Mouse (Mus musculus) spleen, adult 2 months (tissue): ENCODE results near the gene Mx1. TPM values are rescaled to one million over a fixed set of nuclear protein-coding genes. Genes with fewer than 3 reads are reported as not detected.

Source experiments
- DNase-seq, 2 experiments: peaks; one replicate each; pipeline versions ENCODE4 v3.0.0 to v3.0.0-alpha.2; 2012 to 2021; ENCODE audit warnings: low spot score in 2 of 2, low read depth in 1 of 2
- H3K27ac ChIP-seq: fragments of 200-500 bp; 2 replicates; pipeline ENCODE4 v1.5.1; 2012; ENCODE audit warnings: low read length, inconsistent platforms; ENCODE audit not compliant: insufficient read depth
- H3K27me3 ChIP-seq: fragments of 200-500 bp; 2 replicates; pipeline ENCODE4 v1.6.1; 2012; ENCODE audit warnings: mild to moderate bottlenecking, moderate library complexity, low read length, inconsistent platforms; ENCODE audit not compliant: control insufficient read depth, insufficient read depth
- H3K36me3 ChIP-seq: fragments of 200-500 bp; 2 replicates; pipeline ENCODE4 v1.6.1; 2012; ENCODE audit warnings: mild to moderate bottlenecking, low read length, inconsistent platforms; ENCODE audit not compliant: control insufficient read depth, insufficient read depth
- H3K4me1 ChIP-seq: fragments of 200-500 bp; 2 replicates; pipeline ENCODE4 v1.6.1; 2011; ENCODE audit warnings: inconsistent platforms; ENCODE audit not compliant: control insufficient read depth, insufficient read depth, insufficient read length
- H3K4me3 ChIP-seq: fragments of 200-500 bp; 2 replicates; pipeline ENCODE4 v1.5.1; 2011; ENCODE audit warnings: mild to moderate bottlenecking, inconsistent platforms; ENCODE audit not compliant: insufficient read depth, insufficient read length; ENCODE audit errors: extremely low read depth
- CTCF ChIP-seq: fragments of 200-500 bp; IDR thresholded peaks from 2 replicates; pipeline ENCODE4 v1.5.1; 2011; ENCODE audit warnings: mild to moderate bottlenecking, inconsistent platforms; ENCODE audit not compliant: insufficient read depth, insufficient read length, insufficient replicate concordance; ENCODE audit errors: extremely low read depth
- POLR2A ChIP-seq: fragments of 200-500 bp; IDR thresholded peaks from 2 replicates; pipeline ENCODE4 v1.6.1; 2011; ENCODE audit warnings: low read depth, low read length, inconsistent platforms
- WGBS: fragments of 180-500 bp; shearing (Covaris S2); methylation state at CpG from one replicate; pipeline ENCODE4 v1.1.7; 2018; 5-methylcytosine and 5-hydroxymethylcytosine counted together
- polyA plus RNA-seq: library from polyadenylated mRNA; depleted of rRNA; stranded (reverse); fragments of >200 nt; gene quantifications from 2 replicates; pipeline ENCODE4 v1.2.3, GENCODE M21; 2012

Mx1 gene
- polyA plus RNA-seq, 1 experiment: 4.2 TPM

- no peak for DNase-seq
- no peaks in the 10 kb centered on the region for H3K27me3 ChIP-seq
- WGBS: 76% methylated on average over 1 of the region's 1 CpGs
- H3K4me3 ChIP-seq: no peak overlapping the region
- peaks cover 3% of the 10 kb centered on the region; the same call in 1 of the 2 replicates for H3K4me1 ChIP-seq
- TF ChIP-seq CTCF: no peak
- TF ChIP-seq POLR2A: no peak
- H3K36me3 ChIP-seq: no peaks in the 10 kb centered on the region
- no peak overlapping the region for H3K27ac ChIP-seq
These were observed 13.8 kb upstream of the Mx1 start for GRCm38 (mm10) chr16:97476524-97476923.

- WGBS: 83% methylated on average over 3 of the region's 3 CpGs
- Histone ChIP-seq H3K27me3 (no peaks in the 10 kb centered on the region), H3K4me1 (peaks cover 3% of the 10 kb centered on the region; the same call in 1 of the 2 replicates), H3K27ac (no peak overlapping the region), H3K36me3 (no peaks in the 10 kb centered on the region), H3K4me3 (no peak overlapping the region)
- DNase-seq: no peak
- no peak for TF ChIP-seq POLR2A
- no peak for TF ChIP-seq CTCF
These were observed 12.9 kb upstream of the Mx1 start for GRCm38 (mm10) chr16:97475581-97475980.

GRCm38 (mm10) chr16:97474671-97475070 lies 12.0 kb upstream of the Mx1 start:
- no peak for TF ChIP-seq POLR2A
- TF ChIP-seq CTCF: no peak
- Histone ChIP-seq H3K4me1 (peaks cover 3% of the 10 kb centered on the region; the same call in 1 of the 2 replicates), H3K27ac (no peak overlapping the region), H3K36me3 (no peaks in the 10 kb centered on the region), H3K27me3 (no peaks in the 10 kb centered on the region), H3K4me3 (no peak overlapping the region)
- 82% methylated on average over 2 of the region's 2 CpGs for WGBS
- DNase-seq: no peak

- 54% methylated on average over 4 of the region's 4 CpGs for WGBS
- DNase-seq: no peak
- Histone ChIP-seq H3K36me3 (no peaks in the 10 kb centered on the region), H3K27ac (no peak overlapping the region), H3K4me1 (peaks cover 7% of the 10 kb centered on the region; the same call in 1 of the 2 replicates), H3K27me3 (no peaks in the 10 kb centered on the region), H3K4me3 (no peak overlapping the region)
- TF ChIP-seq CTCF (no peak), POLR2A (no peak)
These were observed 5.5 kb upstream of the Mx1 start for GRCm38 (mm10) chr16:97467993-97468791.

- Histone ChIP-seq H3K36me3 (no peaks in the 10 kb centered on the region), H3K4me1 (peaks cover 11% of the 10 kb centered on the region; the same call in 1 of the 2 replicates), H3K27me3 (no peaks in the 10 kb centered on the region), H3K4me3 (no peak overlapping the region), H3K27ac (no peak overlapping the region)
- WGBS: 84% methylated on average over 3 of the region's 3 CpGs
- no peak for DNase-seq
- TF ChIP-seq CTCF: no peak
- TF ChIP-seq POLR2A: no peak
These were observed 4.8 kb upstream of the Mx1 start for GRCm38 (mm10) chr16:97467472-97467871.

- Histone ChIP-seq H3K27me3 (no peaks in the 10 kb centered on the region), H3K4me3 (no peak overlapping the region), H3K27ac (no peak overlapping the region), H3K36me3 (no peaks in the 10 kb centered on the region), H3K4me1 (peaks cover 19% of the 10 kb centered on the region; the same call in 1 of the 2 replicates)
- TF ChIP-seq CTCF: peak; percentile 10; the same call in 1 of the 2 replicates
- TF ChIP-seq POLR2A: no peak
- DNase-seq: no peak
- WGBS: 57% methylated on average over 4 of the region's 4 CpGs
These were observed 3.7 kb upstream of the Mx1 start for GRCm38 (mm10) chr16:97466182-97466957.

- no peaks in the 10 kb centered on the region for H3K36me3 ChIP-seq
- H3K27ac ChIP-seq: no peak overlapping the region
- H3K4me1 ChIP-seq: peaks cover 30% of the 10 kb centered on the region; the same call in 1 of the 2 replicates
- no peak overlapping the region for H3K4me3 ChIP-seq
- 64% methylated on average over 2 of the region's 2 CpGs for WGBS
- no peaks in the 10 kb centered on the region for H3K27me3 ChIP-seq
- DNase-seq: no peak
- no peak for TF ChIP-seq CTCF
- no peak for TF ChIP-seq POLR2A
These were observed 1.4 kb downstream of the Mx1 start for GRCm38 (mm10) chr16:97461271-97461670.
